Mouse (Mus musculus): Measurements from ENCODE around the gene Trhde. TPM values are rescaled to one million over a fixed set of nuclear protein-coding genes. Genes with fewer than 3 reads are reported as not detected.

Trhde gene
- polyA plus RNA-seq, 1 experiment from 2014 or later = 4.8 TPM

- H3K27ac ChIP-seq = no peak overlapping the region
- H3K9me3 ChIP-seq = no peaks in the 10 kb centered on the region
- H3K4me3 ChIP-seq = no peak overlapping the region
- no peak for ATAC-seq (ENCODE audit: low FRiP score, low read depth)
- no peak overlapping the region for H3K4me2 ChIP-seq (replicated peaks)
- peaks cover 10% of the 10 kb centered on the region for H3K4me1 ChIP-seq
- H3K9ac ChIP-seq = no peak overlapping the region
- H3K36me3 ChIP-seq = no peaks in the 10 kb centered on the region
- 84% methylated on average over 5 of the region's 5 CpGs for WGBS
- peaks cover 23% of the 10 kb centered on the region for H3K27me3 ChIP-seq (replicated peaks)
Observed at GRCm38 (mm10) chr10:114796872-114797271, 5.2 kb downstream of the Trhde start.

- H3K4me1 ChIP-seq = no peaks in the 10 kb centered on the region
- H3K4me3 ChIP-seq = no peak overlapping the region
- no peaks in the 10 kb centered on the region for H3K9me3 ChIP-seq
- no peaks in the 10 kb centered on the region for H3K36me3 ChIP-seq
- 37% methylated on average over 6 of the region's 6 CpGs for WGBS
- no peak overlapping the region for H3K27ac ChIP-seq
- H3K9ac ChIP-seq = no peak overlapping the region
- no peak overlapping the region for H3K4me2 ChIP-seq (replicated peaks)
- ATAC-seq (ENCODE audit: low FRiP score, low read depth) = no peak
- no peaks in the 10 kb centered on the region for H3K27me3 ChIP-seq (replicated peaks)
Observed at GRCm38 (mm10) chr10:114794214-114794613, 7.9 kb downstream of the Trhde start.

- H3K4me3 ChIP-seq = no peak overlapping the region
- no peaks in the 10 kb centered on the region for H3K36me3 ChIP-seq
- H3K4me1 ChIP-seq = no peaks in the 10 kb centered on the region
- H3K4me2 ChIP-seq (replicated peaks) = no peak overlapping the region
- H3K9me3 ChIP-seq = no peaks in the 10 kb centered on the region
- H3K9ac ChIP-seq = no peak overlapping the region
- WGBS = 83% methylated on average over 4 of the region's 4 CpGs
- H3K27me3 ChIP-seq (replicated peaks) = no peaks in the 10 kb centered on the region
- ATAC-seq (ENCODE audit: low FRiP score, low read depth) = no peak
- H3K27ac ChIP-seq = no peak overlapping the region
Observed at GRCm38 (mm10) chr10:114765914-114766313, 36.2 kb downstream of the Trhde start.

DNA sequence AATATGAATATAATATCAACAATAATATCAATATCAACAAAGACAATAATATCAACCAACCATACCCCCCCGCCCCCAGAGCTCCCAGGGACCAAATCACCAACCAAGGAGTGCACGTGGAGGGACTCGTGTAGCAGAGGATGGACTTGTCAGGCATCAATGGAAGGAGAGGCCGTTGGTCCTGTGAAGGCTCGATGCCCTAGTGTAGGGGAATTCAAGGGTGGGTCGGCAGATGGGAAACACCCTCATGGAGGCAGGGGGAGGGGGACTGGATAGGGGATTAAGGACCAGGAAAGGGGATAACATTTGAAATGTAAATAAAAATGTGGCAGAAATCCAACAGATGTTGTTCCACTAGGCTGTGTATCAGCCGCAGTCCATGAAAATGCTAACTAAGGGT is 40.0 kb downstream of the Trhde start:
- whole genome bisulfite sequencing = 88% methylated on average over 7 of the region's 7 CpGs
- Histone ChIP-seq H3K27ac (no peak overlapping the region), H3K4me3 (no peak overlapping the region)

GRCm38 (mm10) chr10:114759240-114759639 is 42.9 kb downstream of the Trhde start:
- no peak overlapping the region for H3K4me3 ChIP-seq
- H3K27ac ChIP-seq = no peak overlapping the region
- ATAC-seq (ENCODE audit: low FRiP score, low read depth) = no peak
- no peaks in the 10 kb centered on the region for H3K4me1 ChIP-seq
- no peaks in the 10 kb centered on the region for H3K27me3 ChIP-seq (replicated peaks)
- H3K9me3 ChIP-seq = no peaks in the 10 kb centered on the region
- H3K4me2 ChIP-seq (replicated peaks) = no peak overlapping the region
- no peaks in the 10 kb centered on the region for H3K36me3 ChIP-seq
- WGBS = 66% methylated on average over 3 of the region's 3 CpGs
- H3K9ac ChIP-seq = no peak overlapping the region

More for the DNA sequence above, 40.0 kb downstream of the Trhde start:
- Histone ChIP-seq H3K27me3 (replicated peaks) (no peaks in the 10 kb centered on the region), H3K4me1 (no peaks in the 10 kb centered on the region), H3K9ac (no peak overlapping the region), H3K4me2 (replicated peaks) (no peak overlapping the region), H3K36me3 (no peaks in the 10 kb centered on the region), H3K9me3 (no peaks in the 10 kb centered on the region)
- ATAC-seq (ENCODE audit: low FRiP score, low read depth) = no peak

DNA sequence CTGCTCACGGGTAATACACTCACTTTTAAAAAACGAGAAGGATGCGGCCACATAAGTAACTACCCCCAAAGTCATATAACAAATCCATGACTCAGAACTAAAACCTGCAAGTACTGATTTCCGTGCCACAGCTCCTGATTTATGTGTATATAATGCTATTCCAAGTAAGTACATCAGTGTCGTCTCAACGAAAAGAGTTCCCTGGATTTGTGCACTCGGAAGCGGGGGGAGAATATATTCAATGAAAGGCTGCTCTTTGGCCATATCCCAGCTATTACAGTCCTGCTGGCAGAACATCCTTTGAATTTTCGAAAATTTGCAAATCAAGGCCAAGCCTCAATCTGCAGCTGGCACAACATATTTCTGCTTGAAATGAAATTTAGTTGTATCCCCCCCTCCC is 43.5 kb downstream of the Trhde start:
- no peak overlapping the region for H3K4me2 ChIP-seq (replicated peaks)
- no peaks in the 10 kb centered on the region for H3K4me1 ChIP-seq
- no peak overlapping the region for H3K9ac ChIP-seq
- no peaks in the 10 kb centered on the region for H3K9me3 ChIP-seq
- H3K27me3 ChIP-seq (replicated peaks) = no peaks in the 10 kb centered on the region
- no peaks in the 10 kb centered on the region for H3K36me3 ChIP-seq
- 84% methylated on average over 9 of the region's 9 CpGs for WGBS
- no peak overlapping the region for H3K4me3 ChIP-seq
- no peak for ATAC-seq (ENCODE audit: low FRiP score, low read depth)
- no peak overlapping the region for H3K27ac ChIP-seq

DNA sequence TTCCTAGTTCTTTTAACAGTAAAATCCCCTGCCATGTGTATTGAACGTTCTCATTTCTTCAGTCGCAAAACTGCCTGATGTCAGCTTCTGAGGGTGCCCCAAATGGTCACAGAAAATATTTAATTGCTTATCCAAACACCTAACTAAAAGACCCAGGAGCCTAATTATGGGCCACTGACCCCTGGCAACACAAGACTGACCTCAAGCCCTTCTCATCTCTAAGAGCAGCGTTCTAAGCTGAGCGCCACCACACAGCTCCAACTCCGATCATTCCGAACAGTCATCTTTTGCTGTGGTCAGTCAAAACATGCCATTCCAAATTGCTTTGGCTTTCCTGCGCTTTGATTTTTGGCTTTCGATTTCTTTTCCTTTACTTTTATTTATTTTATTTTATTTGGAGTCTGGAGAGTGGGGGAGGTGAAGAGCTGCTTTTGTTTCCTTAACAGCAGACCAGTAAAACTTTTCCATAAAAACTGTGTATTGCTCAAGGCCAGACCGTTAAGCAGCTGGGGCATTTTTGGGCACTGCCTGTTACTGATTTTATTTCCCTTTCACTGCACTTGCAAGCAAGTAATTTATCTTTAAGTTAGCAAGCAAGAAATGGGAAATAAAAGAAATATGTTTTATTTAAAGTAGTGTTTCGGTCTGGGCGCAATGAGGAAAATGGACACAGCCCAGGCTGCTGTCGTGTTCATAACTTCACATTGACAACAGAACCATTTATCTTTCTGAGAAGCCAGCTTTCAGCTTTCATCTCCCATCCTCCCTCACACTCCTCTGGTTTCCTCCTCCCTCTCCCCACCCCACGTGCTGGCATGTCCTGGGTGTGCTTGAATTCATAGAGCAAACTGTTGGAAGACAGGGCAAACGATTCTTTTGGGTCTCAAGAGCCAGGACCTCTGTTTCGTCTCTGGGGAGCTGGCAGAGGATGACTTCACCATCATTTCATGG is 59.1 kb downstream of the Trhde start:
- no peaks in the 10 kb centered on the region for H3K4me1 ChIP-seq
- WGBS = 74% methylated on average over 15 of the region's 15 CpGs

GRCm38 (mm10) chr10:114739916-114740315 is 62.2 kb downstream of the Trhde start:
- Histone ChIP-seq H3K4me1 (no peaks in the 10 kb centered on the region), H3K9ac (no peak overlapping the region), H3K9me3 (no peaks in the 10 kb centered on the region), H3K4me2 (replicated peaks) (no peak overlapping the region), H3K27ac (no peak overlapping the region), H3K36me3 (no peaks in the 10 kb centered on the region), H3K27me3 (replicated peaks) (no peaks in the 10 kb centered on the region), H3K4me3 (no peak overlapping the region)
- WGBS = 91% methylated on average over 5 of the region's 5 CpGs
- no peak for ATAC-seq (ENCODE audit: low FRiP score, low read depth)

More for the DNA sequence above, 59.1 kb downstream of the Trhde start:
- Histone ChIP-seq H3K9me3 (no peaks in the 10 kb centered on the region), H3K4me3 (no peak overlapping the region), H3K9ac (no peak overlapping the region), H3K27ac (no peak overlapping the region), H3K36me3 (no peaks in the 10 kb centered on the region), H3K27me3 (replicated peaks) (no peaks in the 10 kb centered on the region), H3K4me2 (replicated peaks) (no peak overlapping the region)
- ATAC-seq (ENCODE audit: low FRiP score, low read depth) = no peak

GRCm38 (mm10) chr10:114737581-114737980 is 64.5 kb downstream of the Trhde start:
- Histone ChIP-seq H3K9ac (no peak overlapping the region), H3K36me3 (no peaks in the 10 kb centered on the region)
- WGBS = 89% methylated on average over 2 of the region's 2 CpGs

DNA sequence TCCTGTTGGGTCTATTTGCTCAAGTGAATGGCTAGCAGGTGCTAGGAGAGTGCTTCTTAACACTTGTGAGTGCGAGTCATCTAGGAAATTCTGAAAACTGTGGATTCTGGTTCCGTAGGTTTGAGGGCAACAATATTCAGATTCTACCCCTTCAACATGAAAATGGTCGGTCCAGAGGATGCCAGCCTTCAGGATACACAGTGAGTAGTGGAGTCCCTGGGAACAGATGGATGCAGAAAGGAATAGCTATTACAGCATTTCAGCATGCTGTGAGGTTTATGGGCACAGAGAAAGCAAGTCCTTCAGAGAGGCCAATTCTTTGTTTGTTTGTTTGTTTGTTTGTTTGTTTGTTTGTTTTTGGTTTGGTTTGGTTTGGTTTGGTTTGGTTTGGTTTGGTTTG is 65.7 kb downstream of the Trhde start:
- Histone ChIP-seq H3K27ac (no peak overlapping the region), H3K9ac (no peak overlapping the region), H3K36me3 (no peaks in the 10 kb centered on the region), H3K4me2 (replicated peaks) (no peak overlapping the region), H3K9me3 (no peaks in the 10 kb centered on the region), H3K27me3 (replicated peaks) (no peaks in the 10 kb centered on the region), H3K4me3 (no peak overlapping the region), H3K4me1 (no peaks in the 10 kb centered on the region)
- WGBS = 88% methylated on average over 3 of the region's 3 CpGs
- ATAC-seq (ENCODE audit: low FRiP score, low read depth) = no peak

More at GRCm38 (mm10) chr10:114737581-114737980, 64.5 kb downstream of the Trhde start:
- no peaks in the 10 kb centered on the region for H3K4me1 ChIP-seq
- no peak overlapping the region for H3K4me3 ChIP-seq
- ATAC-seq (ENCODE audit: low FRiP score, low read depth) = no peak
- H3K9me3 ChIP-seq = no peaks in the 10 kb centered on the region
- H3K27ac ChIP-seq = no peak overlapping the region
- H3K27me3 ChIP-seq (replicated peaks) = no peaks in the 10 kb centered on the region
- no peak overlapping the region for H3K4me2 ChIP-seq (replicated peaks)

DNA sequence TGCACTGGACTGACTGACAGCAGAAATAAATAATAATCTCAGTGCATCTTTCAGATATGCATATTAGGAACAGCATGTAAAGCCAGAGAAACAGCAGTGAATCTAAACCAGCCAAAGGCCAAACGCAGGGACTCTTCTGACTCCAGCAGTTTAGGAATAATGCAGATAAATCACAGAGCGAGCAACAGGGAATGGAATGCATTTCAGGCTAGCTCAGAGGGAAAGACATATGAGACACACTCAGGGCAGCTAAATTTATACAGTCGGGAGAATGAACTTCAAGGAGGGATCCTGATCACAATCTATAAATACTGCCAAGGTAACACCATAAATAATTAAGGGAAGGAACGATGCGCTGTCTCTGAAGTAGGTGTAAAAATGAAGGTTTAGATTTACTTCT is 66.4 kb downstream of the Trhde start:
- H3K4me3 ChIP-seq = no peak overlapping the region
- no peak for ATAC-seq (ENCODE audit: low FRiP score, low read depth)
- H3K9me3 ChIP-seq = no peaks in the 10 kb centered on the region
- no peaks in the 10 kb centered on the region for H3K36me3 ChIP-seq
- H3K27me3 ChIP-seq (replicated peaks) = no peaks in the 10 kb centered on the region
- H3K27ac ChIP-seq = no peak overlapping the region
- no peaks in the 10 kb centered on the region for H3K4me1 ChIP-seq
- no peak overlapping the region for H3K4me2 ChIP-seq (replicated peaks)
- H3K9ac ChIP-seq = no peak overlapping the region
- WGBS = 59% methylated on average over 5 of the region's 5 CpGs

GRCm38 (mm10) chr10:114735111-114735510 is 67.0 kb downstream of the Trhde start:
- ATAC-seq (ENCODE audit: low FRiP score, low read depth) = no peak
- H3K27me3 ChIP-seq (replicated peaks) = no peaks in the 10 kb centered on the region
- 94% methylated on average over 2 of the region's 2 CpGs for WGBS
- H3K27ac ChIP-seq = no peak overlapping the region
- H3K4me1 ChIP-seq = no peaks in the 10 kb centered on the region
- no peak overlapping the region for H3K4me2 ChIP-seq (replicated peaks)
- no peaks in the 10 kb centered on the region for H3K9me3 ChIP-seq
- H3K9ac ChIP-seq = no peak overlapping the region
- no peak overlapping the region for H3K4me3 ChIP-seq
- no peaks in the 10 kb centered on the region for H3K36me3 ChIP-seq

DNA sequence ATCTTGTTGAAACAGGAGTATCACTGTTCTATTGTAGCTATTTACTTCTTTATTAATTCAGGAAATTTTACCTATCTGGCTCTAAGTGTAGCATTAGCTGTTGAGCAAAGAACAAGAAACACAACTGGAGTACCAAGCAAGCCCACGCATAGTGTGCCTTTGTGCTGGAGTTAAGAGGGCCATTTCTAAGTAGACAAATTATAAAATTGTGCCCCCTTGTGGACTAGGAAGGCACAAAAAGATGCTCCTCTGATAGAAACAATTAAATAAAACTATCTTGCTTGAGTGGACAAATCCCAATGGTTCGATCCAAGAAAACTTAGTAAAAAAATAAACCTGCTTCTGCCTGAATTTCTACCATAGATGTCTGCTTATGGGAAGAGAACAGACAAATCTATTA is 76.5 kb downstream of the Trhde start:
- Histone ChIP-seq H3K9me3 (no peaks in the 10 kb centered on the region), H3K27me3 (replicated peaks) (no peaks in the 10 kb centered on the region), H3K4me2 (replicated peaks) (no peak overlapping the region), H3K36me3 (no peaks in the 10 kb centered on the region), H3K9ac (no peak overlapping the region), H3K4me1 (no peaks in the 10 kb centered on the region), H3K27ac (no peak overlapping the region), H3K4me3 (no peak overlapping the region)
- WGBS = 80% methylated on average over 2 of the region's 2 CpGs
- ATAC-seq (ENCODE audit: low FRiP score, low read depth) = no peak

Measured in neural tube, embryonic 12.5 days (tissue).